Mouse (Mus musculus) left cerebral cortex, adult 18-20 months (tissue): Measurements from ENCODE around the gene Ncbp2. TPM values are rescaled to one million over a fixed set of nuclear protein-coding genes. Genes with fewer than 3 reads are reported as not detected.

ENCODE experiments used
- DNase-seq, 2 experiments: peaks; one replicate each; pipeline ENCODE4 v3.0.0; 2021 to 2022; ENCODE audit warnings: low spot score in 2 of 2, mixed read lengths in 1 of 2
- long read RNA-seq, 2 experiments: library from polyadenylated mRNA; stranded (forward); transcript quantifications; one replicate each; pipeline ENCODE4 v2.0.0; 2021
- total RNA-seq, 2 experiments: library from RNA; stranded (reverse); gene quantifications; 2 replicates each; pipeline ENCODE4 v1.2.3; 2021

Gene Ncbp2
- total RNA-seq = 10 to 100 TPM; 50.1 to 50.8 TPM
- long read RNA-seq, experiment 1, transcript Ncbp2-201 (4 exons, 2,070 nt) = major isoform, 90 of 98 reads
- long read RNA-seq, experiment 1, partial matches to known transcripts = 0 of 98 reads
- long read RNA-seq, experiment 1, other reads (novel, unspliced or antisense) = 8 of 98 reads
- long read RNA-seq, experiment 2, transcript Ncbp2-201 (4 exons, 2,070 nt) = major isoform, 73 of 76 reads
- long read RNA-seq, experiment 2, partial matches to known transcripts = 2 of 76 reads
- long read RNA-seq, experiment 2, other reads (novel, unspliced or antisense) = 1 of 76 reads

DNA sequence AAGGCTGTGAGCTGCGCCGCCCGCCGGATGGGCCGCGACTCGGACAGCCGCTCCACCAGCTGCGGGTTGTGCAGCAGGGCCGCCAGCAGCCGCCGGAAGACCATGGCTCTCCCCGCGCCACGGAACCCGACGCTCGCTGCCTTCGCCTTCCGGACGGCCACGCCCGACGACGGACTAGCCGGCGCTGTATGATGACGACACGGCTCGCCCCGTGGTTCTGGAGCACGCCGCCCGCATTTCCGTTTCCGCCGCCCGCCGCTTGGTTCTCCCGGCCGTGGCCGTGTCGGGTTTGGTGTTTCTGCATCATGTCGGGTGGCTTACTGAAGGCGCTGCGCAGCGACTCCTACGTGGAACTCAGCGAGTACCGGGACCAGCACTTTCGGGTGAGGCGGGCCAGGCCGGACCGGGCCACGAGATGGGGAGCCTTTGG lies at the start of gene Ncbp2, which contains the start of gene 0610012G03Rik:
TSS of gene Ncbp2 (plus strand) at position 169 of the 430 bp plus-strand sequence.
TSS of gene 0610012G03Rik (minus strand) at position 150 of the 430 bp plus-strand sequence.
- peak; percentile 98 for DNase-seq

GRCm38 (mm10) chr16:31898546-31899326 lies 49.6 kb upstream of the Ncbp2 start:
- DNase-seq = peak; percentile 92 to 94

DNA sequence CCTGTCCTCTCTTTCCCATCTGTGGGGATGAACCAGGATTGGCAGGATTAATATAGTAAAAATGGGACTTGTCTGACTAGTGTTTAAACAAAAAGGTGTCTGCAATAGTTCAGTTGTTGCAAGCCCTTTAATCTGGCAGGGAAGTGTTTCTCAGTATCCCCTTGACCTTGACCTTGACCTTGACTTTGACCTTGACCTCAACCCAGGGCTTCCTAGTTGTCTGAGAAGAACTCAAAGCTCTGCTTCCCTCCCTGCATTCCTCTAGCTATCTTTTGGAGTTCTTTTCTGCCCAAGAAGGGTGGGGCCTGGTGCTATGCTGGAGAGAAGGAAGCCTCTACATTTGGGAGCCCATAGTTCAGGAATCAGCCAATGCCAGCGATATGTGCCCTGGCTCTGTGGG lies 46.4 kb upstream of the Ncbp2 start:
- DNase-seq = no peak

DNA sequence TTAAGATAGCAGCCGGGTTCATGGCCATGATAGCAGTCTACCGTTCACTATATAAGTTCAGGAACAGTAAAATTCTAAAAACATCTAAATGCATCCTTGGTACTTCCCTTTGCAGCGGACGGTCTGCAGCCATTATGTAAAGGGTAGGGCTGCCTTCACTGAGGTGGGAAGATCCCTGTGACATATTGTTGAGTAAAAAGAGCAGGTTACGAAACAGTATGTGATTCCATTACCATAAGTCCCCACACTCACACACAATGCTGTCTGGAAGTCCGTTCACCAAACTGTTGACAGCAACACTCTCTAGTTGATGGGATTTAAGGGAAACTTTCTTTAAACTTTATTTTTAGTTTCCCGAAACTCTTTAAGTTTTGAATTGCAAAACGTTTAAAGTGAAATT lies 45.1 kb upstream of the Ncbp2 start:
- no peak for DNase-seq

- no peak for DNase-seq
Measured at GRCm38 (mm10) chr16:31905331-31905730, 43.0 kb upstream of the Ncbp2 start.

GRCm38 (mm10) chr16:31905891-31906825 lies 42.2 kb upstream of the Ncbp2 start:
- peak in 1 of 2 experiments; percentile 38 for DNase-seq

GRCm38 (mm10) chr16:31906896-31907295 lies 41.4 kb upstream of the Ncbp2 start:
- DNase-seq = peak in 1 of 2 experiments; percentile 36

GRCm38 (mm10) chr16:31908959-31909358 lies 39.4 kb upstream of the Ncbp2 start:
- peak; percentile 55 to 72 for DNase-seq

DNA sequence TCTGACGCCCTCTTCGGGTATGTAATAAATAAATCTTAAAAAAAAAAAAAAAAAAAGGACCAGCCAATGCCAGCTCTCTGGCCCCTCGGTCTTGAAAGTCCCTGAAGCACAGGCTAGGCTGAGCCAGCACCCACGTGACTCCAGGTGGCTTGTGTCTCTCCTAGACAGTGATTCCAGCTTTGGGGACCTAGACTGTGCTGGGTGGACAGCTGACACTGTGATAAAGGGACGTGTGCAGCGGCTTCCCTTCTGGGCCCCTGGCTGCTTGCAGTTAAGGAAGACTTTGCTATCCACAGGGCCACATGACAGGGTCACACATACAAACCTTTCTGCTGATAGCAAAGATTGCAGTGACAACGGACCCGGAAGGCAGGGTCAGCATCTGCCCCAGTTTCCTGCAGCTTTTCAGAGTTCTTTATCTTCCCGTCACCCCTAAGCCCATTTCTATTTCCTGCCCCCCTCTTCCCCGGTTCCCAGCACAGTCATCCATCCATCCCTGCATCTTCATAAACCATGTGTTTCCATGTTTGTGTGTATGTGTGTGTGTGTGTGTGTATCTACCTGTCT lies 37.9 kb upstream of the Ncbp2 start:
- no peak for DNase-seq

GRCm38 (mm10) chr16:31917776-31918175 lies 30.5 kb upstream of the Ncbp2 start:
- DNase-seq = no peak

DNA sequence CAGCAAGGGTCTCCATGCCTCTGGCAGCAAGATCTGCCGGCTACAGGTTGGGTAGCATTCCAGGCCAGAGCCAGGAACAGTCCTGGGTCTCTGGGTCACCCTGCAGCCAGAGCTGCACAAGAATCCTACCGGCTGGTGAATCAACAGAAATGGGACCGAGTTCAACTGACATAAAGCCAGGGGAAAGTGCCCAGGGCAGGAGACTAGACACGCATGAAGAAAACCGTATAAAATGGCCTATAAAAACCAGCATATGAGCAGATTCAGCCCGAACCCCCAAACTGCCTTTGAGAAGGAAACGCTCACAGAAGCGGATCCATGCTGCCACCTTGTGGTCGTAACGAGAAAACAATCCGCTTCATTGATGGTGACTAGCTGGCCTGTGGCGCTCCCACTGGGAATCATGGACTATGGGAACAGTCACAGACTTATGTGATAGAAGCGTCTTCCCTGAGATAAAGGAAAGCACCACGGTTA lies 30.0 kb upstream of the Ncbp2 start:
- DNase-seq = peak; percentile 90

DNA sequence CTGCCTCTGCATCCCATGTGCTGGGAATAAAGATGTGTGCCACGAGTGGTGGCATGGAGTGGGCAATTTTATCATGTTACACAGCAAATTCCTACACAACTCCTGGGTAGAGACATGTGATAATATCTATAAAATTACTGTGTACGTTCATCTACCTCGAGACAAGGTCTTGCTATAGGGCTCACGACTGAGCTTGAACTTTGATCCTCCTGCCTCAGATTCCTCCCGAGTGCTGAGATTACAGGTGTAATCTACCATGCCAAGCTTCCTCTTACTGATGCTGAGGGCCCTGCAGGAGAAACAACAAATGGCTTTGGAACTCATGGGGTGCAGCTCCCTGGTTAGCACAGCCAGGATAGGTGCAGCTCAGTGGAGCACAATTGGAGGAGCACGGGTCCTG lies 23.9 kb upstream of the Ncbp2 start:
- DNase-seq = no peak

DNA sequence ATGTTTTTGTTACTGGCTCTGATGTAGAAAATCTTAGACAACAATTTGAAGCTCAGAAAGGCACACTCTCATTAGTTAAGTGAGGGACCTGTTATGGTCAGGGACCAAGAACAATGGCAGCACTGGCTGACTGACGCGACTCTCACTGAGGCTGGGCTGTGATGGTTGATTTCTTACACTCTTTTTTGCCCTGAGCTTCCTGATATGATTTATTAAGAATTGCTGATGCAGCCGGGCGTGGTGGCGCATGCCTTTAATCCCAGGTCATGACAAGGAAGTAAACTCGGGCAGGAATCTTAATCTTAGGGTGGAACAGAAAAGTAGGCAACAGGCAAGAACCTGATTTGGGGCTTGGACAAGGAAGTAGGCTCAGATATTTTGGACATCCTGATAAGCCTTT lies 22.2 kb upstream of the Ncbp2 start:
- DNase-seq = no peak

GRCm38 (mm10) chr16:31926547-31927182 lies 21.6 kb upstream of the Ncbp2 start:
- DNase-seq = no peak

GRCm38 (mm10) chr16:31927412-31927811 lies 20.9 kb upstream of the Ncbp2 start:
- no peak for DNase-seq

DNA sequence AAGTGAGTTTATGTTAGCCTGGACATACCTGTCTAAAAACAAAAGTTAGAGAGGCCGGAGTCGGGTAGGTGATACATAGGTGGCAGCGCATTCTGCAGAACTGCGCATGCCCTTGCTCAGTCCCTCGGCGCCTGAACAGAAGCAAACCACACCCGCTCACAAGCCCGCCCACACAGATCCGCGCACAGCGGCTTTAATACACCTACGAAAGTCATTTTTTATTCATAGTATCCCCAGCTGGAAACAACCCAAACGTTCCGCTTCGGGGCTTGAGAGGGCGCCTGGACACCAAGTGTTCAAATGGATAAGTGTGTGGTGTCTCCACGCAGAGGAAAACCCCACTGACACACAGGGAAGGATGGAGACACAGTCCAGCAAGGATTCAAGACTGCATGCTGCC lies 17.0 kb upstream of the Ncbp2 start:
- peak in 1 of 2 experiments; percentile 45 for DNase-seq

DNA sequence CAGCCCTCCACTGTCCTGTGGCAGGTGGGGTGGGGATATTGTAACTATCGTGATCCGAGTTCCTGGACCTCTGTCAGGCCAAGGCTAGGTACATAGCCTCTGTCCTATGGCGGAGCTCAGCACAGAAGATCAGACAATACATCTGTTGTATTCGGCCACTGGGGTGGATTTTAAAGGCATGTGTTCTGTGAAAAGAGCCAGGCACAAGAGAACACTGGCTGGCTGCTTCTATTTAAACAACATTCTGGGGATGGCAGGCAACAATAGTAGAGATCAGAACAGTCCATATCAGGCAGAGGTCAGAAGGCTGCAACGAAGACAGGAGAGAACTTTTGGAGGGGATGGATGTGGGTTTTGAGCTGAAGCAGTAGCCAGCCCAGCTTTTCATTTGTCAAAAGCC lies 16.1 kb upstream of the Ncbp2 start:
- DNase-seq = no peak

DNA sequence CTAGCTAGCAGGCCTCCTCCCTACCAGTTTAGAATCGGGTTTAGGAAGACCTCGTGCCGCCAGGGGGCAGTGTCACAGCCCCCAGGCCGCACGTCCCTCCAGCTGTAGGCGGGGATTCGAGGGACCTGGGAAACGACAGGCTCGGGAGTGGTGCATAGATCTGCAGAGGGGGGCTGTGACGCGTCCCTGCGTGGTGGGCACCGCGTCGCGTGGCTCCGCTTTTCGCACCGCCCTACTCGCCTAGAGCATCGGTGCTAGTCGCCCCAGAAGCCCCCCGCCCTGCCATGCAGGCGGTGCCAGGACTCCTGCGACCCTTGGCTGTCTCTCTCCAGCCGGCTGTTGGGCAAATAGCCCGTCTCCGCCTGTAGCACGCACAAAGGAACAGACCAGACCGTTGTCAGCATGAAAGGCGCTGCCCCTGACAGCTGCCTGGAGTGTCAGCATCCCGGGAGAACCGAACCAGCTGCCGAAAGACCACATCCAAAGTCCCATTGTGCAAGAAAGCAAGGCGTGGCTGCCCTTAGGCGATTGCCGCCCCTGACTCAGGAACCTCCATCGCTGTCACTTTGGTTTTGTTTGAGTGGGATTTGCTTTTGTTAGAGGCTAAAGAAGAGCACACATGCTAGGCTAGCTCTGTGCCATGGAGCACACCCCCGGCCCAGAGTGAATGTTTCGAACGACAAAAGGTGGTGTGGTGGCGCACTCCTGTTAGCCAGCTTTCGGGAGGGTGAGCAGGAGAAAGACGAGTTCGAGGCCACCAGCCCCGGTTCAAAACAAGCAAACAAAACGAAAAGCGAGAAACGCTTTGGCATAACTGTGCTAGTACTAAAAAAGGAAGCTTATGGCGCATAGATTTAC lies 15.2 kb upstream of the Ncbp2 start:
- peak; percentile 85 to 91 for DNase-seq
